Mouse (Mus musculus): Measurements from ENCODE around the gene Parn.

- TF ChIP-seq CTCF (IDR thresholded peaks at IDR 0.05; ENCODE audit: insufficient read depth, low read length): no peak
- TF ChIP-seq POLR2A (IDR thresholded peaks at IDR 0.05; ENCODE audit: borderline replicate concordance, extremely low read depth, low read depth, low read length): no peak
Observed at GRCm38 (mm10) chr16:13515524-13515923, 152.4 kb downstream of the Parn start.
